Mouse (Mus musculus) spleen, embryonic (tissue): ENCODE measurements at regions not wholly inside any gene's neighbourhood (a gene's known extent, or its start where the extent isn't known, plus 50 kb on each side); places are given as distances from the start of the nearest gene placed in this dataset.
"Not testable (repeated sequence)": the region's sequence is repeated elsewhere in the genome, so short reads cannot be mapped to it uniquely, and the experiment has no call there.

Experiments
- CTCF ChIA-PET: fragments of 350-600 bp; sonication (Branson Sonifier 250); formaldehyde crosslinking; loops from one replicate; lab custom pipeline; 2022; lab: Charles Lee

DNA sequence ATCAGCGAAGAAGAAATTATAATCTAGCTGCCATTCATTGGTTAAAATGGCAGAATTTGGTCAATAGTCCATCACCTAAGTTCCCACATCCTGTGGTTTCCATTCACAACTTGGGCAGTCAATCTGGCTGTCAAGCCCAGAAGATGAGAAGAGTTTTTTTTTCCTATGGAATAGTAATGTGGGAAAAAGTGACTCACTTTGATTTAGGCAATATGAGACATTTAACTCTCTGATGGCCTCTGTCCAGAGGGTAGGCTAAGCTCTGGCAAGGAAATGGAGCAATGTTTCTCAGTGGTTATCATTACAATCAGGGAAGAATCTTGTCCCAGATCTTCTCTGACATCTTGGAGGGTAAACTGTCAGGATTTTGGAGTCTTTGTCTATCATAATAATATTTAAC is 367.9 kb downstream of the Ets1 start:
- CTCF ChIA-PET, result no interaction called here

- CTCF ChIA-PET, result no interaction called here
These were observed 368.5 kb downstream of the Ets1 start for GRCm38 (mm10) chr9:33004536-33004935.

GRCm38 (mm10) chr9:33007456-33008063 is 371.5 kb downstream of the Ets1 start:
- CTCF ChIA-PET, result no interaction called here

- CTCF ChIA-PET, result no interaction called here
These were observed 375.2 kb downstream of the Ets1 start for GRCm38 (mm10) chr9:33011241-33011640.

- CTCF ChIA-PET, result no interaction called here
These were observed 399.4 kb downstream of the Ets1 start for GRCm38 (mm10) chr9:33035401-33035800.

DNA sequence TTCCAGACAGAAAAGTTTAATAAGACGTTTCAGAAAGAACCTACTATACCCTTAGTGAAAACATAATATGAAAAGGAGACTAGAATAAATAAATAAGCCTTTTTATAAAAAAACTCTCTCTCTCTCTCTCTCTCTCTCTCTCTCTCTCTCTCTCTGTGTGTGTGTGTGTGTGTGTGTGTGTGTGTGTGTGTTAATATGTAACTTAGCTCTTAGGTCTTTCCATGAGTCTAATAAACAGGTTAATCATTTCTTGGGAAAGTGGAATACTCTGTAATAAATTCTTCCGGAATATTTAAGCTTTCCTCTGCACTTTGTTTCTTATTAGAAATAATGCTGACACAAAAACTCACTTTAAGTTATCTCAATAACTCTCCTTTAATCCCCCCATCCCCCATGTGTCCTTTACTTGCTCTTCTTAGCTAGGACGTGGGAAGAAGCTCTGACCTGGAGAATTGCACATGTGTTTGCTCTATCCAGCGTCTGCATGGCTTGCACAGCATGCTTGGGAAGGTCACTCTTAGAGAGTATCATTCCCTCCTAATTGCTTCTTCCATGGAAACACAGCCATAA is 403.3 kb downstream of the Ets1 start:
- CTCF ChIA-PET, result interaction anchor here (0.7 to 1.0 kb wide), 2 partner anchors 10 to 451 kb away, joined by 3 to 4 read pairs; no protein-coding TSS in a partner anchor

- CTCF ChIA-PET, result no interaction called here
These were observed 414.8 kb downstream of the Ets1 start for GRCm38 (mm10) chr9:33050789-33051188.

GRCm38 (mm10) chr9:33060636-33061264 is 424.7 kb downstream of the Ets1 start:
- CTCF ChIA-PET, result interaction anchor here (0.6 to 0.7 kb wide), 2 partner anchors 13 to 24 kb away, joined by 7 to 12 read pairs; no protein-coding TSS in a partner anchor

GRCm38 (mm10) chr9:33062476-33062875 is 426.5 kb downstream of the Ets1 start:
- CTCF ChIA-PET, result no interaction called here

GRCm38 (mm10) chr9:33065331-33065730 is 429.3 kb downstream of the Ets1 start:
- CTCF ChIA-PET, result no interaction called here

DNA sequence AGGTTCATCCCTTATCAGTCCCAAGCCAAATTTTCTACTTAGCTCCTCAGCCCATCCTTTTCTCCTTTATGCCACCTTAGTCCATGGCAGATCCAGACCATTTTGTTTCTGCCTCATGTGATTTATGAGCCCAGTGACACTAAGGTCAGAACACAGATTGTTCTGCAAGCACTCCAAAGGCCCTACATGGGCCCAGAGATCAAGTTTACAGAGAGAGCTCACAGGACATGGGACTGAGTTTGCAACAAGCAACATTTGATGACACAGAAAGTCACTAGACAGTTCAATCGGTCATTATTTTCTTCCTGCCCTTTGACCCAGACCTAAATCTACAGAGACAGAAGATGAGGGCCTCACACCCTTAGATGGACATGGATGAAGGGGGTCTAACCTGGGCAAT is 431.5 kb downstream of the Ets1 start:
- CTCF ChIA-PET, result no interaction called here

GRCm38 (mm10) chr9:33070116-33070515 is 434.1 kb downstream of the Ets1 start:
- CTCF ChIA-PET, result no interaction called here

- CTCF ChIA-PET, result no interaction called here
These were observed 444.2 kb downstream of the Ets1 start for GRCm38 (mm10) chr9:33080271-33080670.

GRCm38 (mm10) chr9:33080774-33081173 is 444.8 kb downstream of the Ets1 start:
- CTCF ChIA-PET, result no interaction called here

- CTCF ChIA-PET, result interaction anchor here (0.8 kb wide), 1 partner anchor 105 kb away, joined by 4 read pairs; no protein-coding TSS in a partner anchor
These were observed 454.0 kb downstream of the Ets1 start for GRCm38 (mm10) chr9:33089977-33090376.

- CTCF ChIA-PET, result no interaction called here
These were observed 455.6 kb downstream of the Ets1 start for GRCm38 (mm10) chr9:33091664-33092063.

DNA sequence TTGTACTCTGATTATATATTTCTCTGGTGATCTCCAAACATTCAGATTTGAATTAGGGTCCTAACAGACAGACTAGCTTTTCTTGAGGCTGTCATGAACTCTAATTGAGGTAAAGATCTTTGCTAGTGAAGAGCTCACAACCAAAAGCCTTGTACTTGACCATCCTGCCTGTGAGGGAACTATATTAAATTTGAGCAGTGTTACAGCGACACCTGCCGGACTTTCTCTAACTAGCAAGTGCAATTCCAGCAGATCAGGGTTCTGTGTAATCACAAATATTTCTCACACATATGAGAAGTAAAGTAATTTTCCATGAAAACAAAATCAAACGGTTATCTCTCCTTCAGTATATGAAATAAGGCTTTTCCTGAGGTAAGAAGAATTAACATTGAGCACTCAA is 459.6 kb downstream of the Ets1 start:
- CTCF ChIA-PET, result interaction anchor here (0.5 to 0.9 kb wide), 4 partner anchors 16 to 691 kb away, joined by 3 to 19 read pairs (median 3); no protein-coding TSS in a partner anchor

- CTCF ChIA-PET, result interaction anchor here (0.6 kb wide), 1 partner anchor 745 kb away, joined by 4 read pairs; no protein-coding TSS in a partner anchor
These were observed 465.2 kb downstream of the Ets1 start for GRCm38 (mm10) chr9:33101206-33101605.

DNA sequence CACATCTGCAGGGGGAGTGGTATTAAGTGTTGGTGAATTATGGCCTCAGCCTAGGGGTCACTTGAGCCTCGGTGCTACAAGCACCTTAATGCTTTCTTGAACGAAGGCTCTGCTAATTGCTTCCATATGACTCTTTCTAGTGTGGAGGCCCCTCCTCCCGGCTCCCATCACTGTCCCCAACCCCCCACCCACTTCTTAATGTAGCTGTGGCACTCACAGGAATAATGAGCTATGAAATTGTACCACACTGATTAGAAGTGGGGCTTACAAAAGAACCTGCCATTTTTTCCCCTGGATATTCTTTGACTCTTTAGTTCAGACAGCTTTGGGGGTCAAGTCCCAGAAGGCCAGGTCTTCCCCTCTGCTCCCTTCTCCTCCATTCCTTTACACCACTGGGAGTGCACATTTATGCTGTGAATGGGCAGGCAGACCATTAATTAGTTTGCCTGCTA is 468.6 kb downstream of the Ets1 start:
- CTCF ChIA-PET, result no interaction called here

GRCm38 (mm10) chr9:33123841-33124240 is 487.8 kb downstream of the Ets1 start:
- CTCF ChIA-PET, result no interaction called here

DNA sequence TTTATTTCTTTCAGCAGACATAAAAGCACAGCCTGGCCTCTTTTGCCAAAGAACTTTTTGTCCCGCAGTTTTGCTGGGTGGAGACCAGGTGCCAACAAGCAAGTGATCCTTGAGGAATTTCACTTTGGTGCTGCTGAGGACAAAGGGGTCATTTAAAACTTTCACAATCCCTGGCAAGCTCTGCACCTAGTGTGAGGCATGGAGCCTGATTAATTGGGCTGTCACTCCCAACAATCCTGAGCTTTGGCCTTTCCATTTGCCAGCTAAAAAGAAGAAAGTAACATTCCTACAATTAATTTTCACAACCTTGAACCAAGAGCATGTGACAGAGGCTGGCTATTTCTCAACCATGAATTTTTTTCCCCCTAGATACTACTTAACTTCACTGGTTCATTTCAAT is 516.2 kb downstream of the Ets1 start:
- CTCF ChIA-PET, result no interaction called here

DNA sequence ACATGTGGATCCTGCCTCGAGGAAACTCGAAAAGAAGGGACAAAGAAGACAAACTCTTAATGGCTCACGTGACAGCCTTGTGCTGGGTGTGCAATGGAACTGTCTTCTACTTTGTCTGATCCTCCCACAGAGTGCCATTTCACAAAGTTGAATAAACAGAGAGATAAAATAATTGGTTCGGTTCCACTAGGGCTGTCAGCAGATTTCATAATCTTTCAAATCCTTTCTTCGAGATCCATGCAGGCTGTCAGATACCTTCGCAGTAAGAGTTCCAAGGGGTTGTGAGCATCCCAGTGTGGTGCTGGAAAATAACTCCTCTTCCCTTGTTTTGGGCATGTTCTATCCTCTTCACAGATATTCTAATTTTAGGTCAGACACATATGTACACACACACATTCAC is 532.1 kb downstream of the Ets1 start:
- CTCF ChIA-PET, result no interaction called here

GRCm38 (mm10) chr9:33169093-33169492 is 533.1 kb downstream of the Ets1 start:
- CTCF ChIA-PET, result not testable (repeated sequence)
